Mouse (Mus musculus): Measurements from ENCODE around the gene Ercc1.

DNA sequence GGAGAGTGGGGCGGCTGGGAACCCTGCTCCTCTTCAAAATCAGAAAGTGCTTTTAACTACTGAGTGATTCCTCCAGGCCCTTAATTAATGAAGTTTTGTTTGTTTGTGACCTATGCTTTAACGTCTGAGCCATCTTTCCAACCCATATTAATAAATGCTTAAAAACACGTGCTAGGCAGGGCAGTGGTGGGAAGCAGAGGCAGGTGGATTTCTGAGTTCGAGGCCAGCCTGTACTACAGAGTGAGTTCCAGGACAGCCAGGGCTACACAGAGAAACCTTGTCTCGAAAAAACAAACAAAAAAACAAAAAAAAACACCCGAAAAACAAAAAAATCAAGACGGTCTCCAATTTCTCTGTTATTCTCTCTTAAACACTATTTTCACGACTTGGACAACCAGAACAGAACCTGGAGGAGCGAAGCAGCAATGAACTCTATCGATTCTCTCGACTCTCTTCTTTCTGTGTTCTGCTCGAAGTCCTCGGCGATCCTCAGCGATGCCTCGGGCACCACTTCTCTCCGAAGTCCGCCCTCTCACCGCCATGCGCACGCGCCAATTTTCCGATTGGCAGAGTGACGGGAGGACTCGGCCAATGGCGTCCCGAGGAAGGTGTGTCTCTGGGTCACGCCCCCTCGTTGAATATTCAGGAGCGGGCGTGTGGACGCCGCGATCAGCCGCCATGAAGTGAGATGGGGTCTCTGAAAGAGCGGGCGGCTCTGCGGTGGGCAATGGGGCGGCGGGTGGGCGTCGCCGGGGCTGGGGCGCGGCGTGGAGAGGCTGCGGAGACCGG is 37.0 kb downstream of the Ercc1 start, which contains the start of gene Ercc2:
- TF ChIP-seq ZNF384 (IDR thresholded peaks at IDR 0.05; ENCODE audit: low read depth, low read length) (no peak), HCFC1 (IDR thresholded peaks at IDR 0.05; ENCODE audit: borderline replicate concordance, insufficient read depth, low read length) (peak; percentile 84), MAFK (IDR thresholded peaks at IDR 0.05; ENCODE audit: insufficient read depth, low read depth, low read length) (no peak)
